Mouse (Mus musculus): ENCODE measurements around the gene Gm6351. TPM values are rescaled to one million over a fixed set of nuclear protein-coding genes. Genes with fewer than 3 reads are reported as not detected.

Gene Gm6351
- not detected in 2 replicates for polyA plus RNA-seq (2012)

DNA sequence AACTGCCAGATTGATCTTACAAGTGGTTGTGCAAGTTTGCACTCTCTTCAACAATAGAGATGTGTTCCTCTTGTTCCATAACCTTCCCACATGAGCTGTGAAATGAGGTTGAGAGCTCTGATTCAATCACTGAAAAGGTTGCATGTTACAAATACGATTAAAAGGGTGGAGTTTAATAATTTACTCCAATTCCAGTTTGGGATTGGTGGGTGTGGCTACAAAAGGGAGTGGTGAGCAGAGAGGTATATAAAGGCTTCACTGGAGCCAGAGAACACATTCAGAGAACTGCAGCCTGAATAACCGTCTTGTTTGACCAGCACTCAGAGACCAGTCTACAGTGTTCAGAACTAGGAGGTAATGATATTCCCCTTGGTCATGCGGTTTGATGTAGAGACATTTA lies at the start of gene Gm6351:
Gene Gm6351 (plus strand): TSS at position 301 of the 400 bp plus-strand sequence.

DNA sequence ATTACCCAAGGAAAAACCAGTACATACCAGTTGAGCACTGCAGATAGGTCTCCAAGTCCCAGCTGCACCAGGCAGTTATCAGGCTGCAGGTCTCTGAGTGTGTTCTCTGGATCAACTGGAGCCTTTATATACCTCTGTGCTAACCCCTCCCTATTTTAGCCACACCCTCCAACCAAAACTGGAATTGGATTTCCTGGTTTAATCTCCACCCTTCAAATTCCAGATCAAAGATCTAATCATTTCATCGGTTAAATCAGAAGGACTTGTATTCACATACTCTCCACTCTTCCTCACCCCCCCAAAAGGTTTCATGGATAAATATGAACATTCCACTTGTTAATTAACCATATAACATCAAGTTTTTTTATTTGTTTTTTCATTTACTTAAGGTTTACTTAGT lies 5.7 kb upstream of the Gm6351 start, which contains the start of gene BC061212:
Gene BC061212 (minus strand): TSS at position 101 of the 400 bp plus-strand sequence.

Other genes starting within 250 kb of the Gm6351 start
- gene Gm7792, start 232.6 kb upstream of the Gm6351 start, polyA plus RNA-seq (2012), result not detected in 2 replicates
- gene Gm16429, start 147.3 kb upstream of the Gm6351 start, polyA plus RNA-seq (2012), result not detected in 2 replicates
- gene BC061212, start 5.8 kb upstream of the Gm6351 start, polyA plus RNA-seq (2012), result not detected in 2 replicates
- gene Gm3106, start 141.6 kb downstream of the Gm6351 start, polyA plus RNA-seq (2012), result not detected in 2 replicates
- gene A430089I19Rik, start 230.4 kb downstream of the Gm6351 start, polyA plus RNA-seq (2012), result not detected in 2 replicates
- gene Gm6502, start 238.1 kb downstream of the Gm6351 start, polyA plus RNA-seq (2012), result not detected in 2 replicates

All from megakaryocyte-erythroid progenitor cell, adult 5 weeks (primary cell).